Mouse (Mus musculus): ENCODE results near the gene Ulbp1. TPM values are rescaled to one million over a fixed set of nuclear protein-coding genes. Genes with fewer than 3 reads are reported as not detected.
A peak's percentile ranks its signal among the peaks of the same experiment; 100 is the strongest.
"Not testable (repeated sequence)": the region's sequence is repeated elsewhere in the genome, so short reads cannot be mapped to it uniquely, and the experiment has no call there.

Gene Ulbp1
- polyA plus RNA-seq (2021): 0.85 TPM

DNA sequence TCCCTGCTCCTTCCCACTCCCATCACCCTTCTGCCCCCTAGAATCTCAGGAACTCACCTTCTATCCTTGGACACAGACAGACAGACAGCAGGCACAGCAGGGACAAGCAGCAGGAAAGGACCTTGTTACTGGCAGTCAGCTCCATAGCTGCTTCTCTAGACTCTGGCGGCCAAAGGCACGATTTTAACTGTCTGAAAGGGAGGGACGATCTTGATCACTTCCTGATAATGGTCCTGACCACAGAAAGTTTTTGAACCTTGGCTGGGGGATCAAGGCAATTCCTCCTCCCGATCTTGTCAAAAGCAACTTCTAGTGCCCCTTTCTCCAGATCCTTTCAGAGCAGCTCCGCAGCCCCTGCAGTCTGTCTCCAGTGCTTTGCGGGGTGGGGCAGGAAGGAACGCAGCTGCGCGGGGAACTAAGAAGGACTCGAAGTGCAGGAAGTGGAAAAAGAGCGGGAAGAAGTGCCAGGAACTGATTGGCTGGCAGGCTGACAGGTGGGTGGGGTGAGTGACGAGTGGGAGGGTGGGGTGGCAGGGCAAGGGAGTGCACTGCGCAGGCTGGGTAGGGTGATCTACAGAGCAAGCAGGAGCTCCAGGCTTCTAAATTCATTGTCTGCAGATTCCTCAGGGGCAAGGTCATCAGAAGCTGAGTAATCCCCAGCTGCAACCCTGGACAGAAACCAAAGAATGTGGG lies at the start of gene Ulbp1:
Gene Ulbp1 (minus strand): TSS at position 442 of the 693 bp plus-strand sequence.
- DNase-seq (ENCODE audit: low read depth, low spot score) (no peak), ATAC-seq (peak; percentile 100)
- ChIA-PET POLR2A (interaction anchor here (0.5 kb wide), 1 partner anchor 106 kb away, joined by 4 read pairs; no protein-coding TSS in a partner anchor), CTCF (no interaction called here)
- no peak for TF ChIP-seq CTCF (IDR thresholded peaks at IDR 0.05)
- no peaks in the 10 kb centered on the region for H3K27me3 ChIP-seq
- in situ Hi-C loops (cut with MboI; ENCODE audit: low pct_unique_long_range_greater_than_20kb): no loop called here

DNA sequence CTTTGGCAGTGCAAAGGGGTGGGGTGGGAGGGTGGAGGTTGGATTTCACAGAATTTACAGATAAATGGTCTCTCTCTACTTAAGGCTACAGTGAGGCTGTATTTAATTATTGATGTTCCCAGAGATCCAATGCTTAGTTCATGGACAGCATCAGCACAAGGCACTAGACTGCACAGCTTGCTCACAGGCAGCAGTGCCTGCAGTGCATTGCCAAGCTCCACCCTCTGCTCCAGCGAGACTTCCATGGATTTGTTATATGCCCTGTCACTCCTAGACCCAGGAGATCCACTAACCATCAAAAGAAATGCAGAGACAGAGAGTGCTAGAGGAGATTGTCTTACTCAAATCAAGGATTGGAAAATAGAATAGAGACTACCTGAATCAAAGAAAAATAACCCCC lies 24.7 kb upstream of the Ulbp1 start:
- ATAC-seq; in situ Hi-C loops (cut with MboI; ENCODE audit: low pct_unique_long_range_greater_than_20kb); H3K27me3 ChIP-seq; POLR2A ChIA-PET; DNase-seq (ENCODE audit: low read depth, low spot score); CTCF ChIA-PET: not testable (repeated sequence)

DNA sequence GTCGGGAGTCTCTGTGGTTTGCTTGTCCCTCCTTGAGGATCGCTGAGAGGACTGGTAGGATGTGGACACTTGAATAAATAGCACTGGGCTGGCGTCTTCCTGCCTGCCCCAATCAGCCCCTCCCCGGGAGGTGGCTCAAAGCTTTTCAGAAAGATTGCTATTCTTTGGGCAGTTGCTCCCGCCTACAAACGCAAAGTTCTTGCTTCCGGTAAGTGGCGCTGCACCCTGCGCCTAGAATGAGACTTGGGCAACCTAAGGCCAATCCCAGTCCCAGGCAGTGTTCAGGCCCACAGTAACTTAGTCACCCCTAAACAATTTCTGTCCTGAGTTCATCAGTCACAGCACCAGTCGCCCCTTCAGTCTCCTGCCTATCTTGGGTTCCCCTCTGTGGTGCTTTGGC lies 18.9 kb upstream of the Ulbp1 start:
- H3K27me3 ChIP-seq; in situ Hi-C loops (cut with MboI; ENCODE audit: low pct_unique_long_range_greater_than_20kb); CTCF ChIA-PET; DNase-seq (ENCODE audit: low read depth, low spot score); POLR2A ChIA-PET: not testable (repeated sequence)
- ATAC-seq: peak; percentile 57

DNA sequence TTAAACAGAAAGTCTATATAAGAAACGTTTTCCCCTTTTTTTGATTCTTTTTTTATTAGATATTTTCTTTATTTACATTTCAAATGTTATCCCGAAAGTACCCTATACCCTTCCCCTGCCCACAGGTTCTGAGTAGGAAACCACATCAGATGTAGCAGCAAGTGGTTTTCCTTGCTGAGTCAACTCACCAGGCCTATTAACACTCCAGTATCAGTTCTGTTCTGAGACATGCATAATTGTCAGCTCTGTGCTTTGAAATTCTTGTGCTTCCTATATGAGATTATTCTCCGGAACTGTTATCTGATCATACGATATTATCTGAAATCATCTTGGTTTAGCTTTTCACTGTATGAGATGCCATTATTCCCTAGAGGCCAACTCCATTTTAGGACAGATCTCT lies 10.2 kb upstream of the Ulbp1 start:
- no peak for TF ChIP-seq CTCF (IDR thresholded peaks at IDR 0.05)
- DNase-seq (ENCODE audit: low read depth, low spot score): no peak
- H3K27me3 ChIP-seq: no peaks in the 10 kb centered on the region
- in situ Hi-C loops (cut with MboI; ENCODE audit: low pct_unique_long_range_greater_than_20kb): no loop called here
- ChIA-PET POLR2A (no interaction called here), CTCF (no interaction called here)
- ATAC-seq: no peak

DNA sequence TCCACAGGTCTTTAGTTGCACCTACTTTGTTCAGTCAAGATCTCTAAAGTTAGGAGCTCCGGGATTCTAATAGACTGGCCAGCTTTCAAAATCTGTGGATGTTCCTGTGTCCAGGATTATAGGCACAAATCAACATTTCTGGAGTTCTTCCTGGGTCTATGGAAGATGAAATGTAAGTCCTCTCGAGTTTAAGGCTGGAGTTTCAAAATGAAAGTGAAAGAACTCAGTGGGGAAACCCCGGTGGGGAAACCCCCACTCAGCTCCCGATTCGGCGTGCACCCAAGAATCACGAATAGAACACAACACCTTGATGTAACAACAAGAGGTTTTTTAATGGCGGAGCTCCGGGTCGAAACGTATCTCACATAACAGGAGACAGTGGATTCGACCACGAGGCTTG lies 787 bp upstream of the Ulbp1 start:
- DNase-seq (ENCODE audit: low read depth, low spot score); H3K27me3 ChIP-seq; ATAC-seq; in situ Hi-C loops (cut with MboI; ENCODE audit: low pct_unique_long_range_greater_than_20kb); POLR2A ChIA-PET; CTCF ChIA-PET: not testable (repeated sequence)

DNA sequence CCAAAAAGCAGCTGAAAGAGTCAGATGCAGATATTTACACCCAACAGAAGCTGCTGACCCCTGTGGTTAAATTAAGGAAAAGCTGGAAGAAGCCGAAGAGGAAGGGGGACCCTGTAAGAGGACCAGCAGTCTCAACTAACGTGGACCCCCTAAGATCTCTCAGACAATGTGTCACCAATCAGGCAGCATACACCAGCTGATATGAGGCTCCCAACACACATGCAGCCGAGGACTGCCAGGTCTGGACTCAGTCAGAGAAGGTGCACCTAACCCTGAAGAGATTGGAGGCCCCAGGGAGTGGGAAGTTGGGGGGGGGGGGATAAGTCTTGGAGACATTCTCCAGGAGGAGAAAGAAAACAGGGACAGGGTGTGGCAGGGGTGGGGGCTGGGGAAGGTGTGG lies 1.8 kb downstream of the Ulbp1 start:
- ATAC-seq: no peak

DNA sequence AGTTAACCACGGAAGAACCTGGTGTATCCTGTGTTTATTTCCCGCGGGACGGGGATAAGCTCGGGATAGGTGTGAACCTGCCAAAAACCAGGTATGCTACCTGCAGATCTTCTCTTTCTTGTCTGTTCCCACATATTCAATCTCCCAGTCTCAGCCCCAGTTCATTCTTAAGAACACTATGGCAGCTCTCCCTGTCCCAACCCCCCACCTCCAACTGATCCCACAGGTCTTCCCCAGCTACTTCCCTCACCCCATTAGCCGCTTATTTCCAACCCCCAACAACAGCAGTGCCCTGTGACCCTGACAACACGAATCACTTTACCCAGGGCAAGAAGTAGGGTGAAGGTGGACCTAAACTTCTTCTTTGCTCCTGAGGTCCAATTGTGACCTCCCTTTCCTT lies 3.0 kb downstream of the Ulbp1 start:
- in situ Hi-C loops (cut with MboI; ENCODE audit: low pct_unique_long_range_greater_than_20kb): no loop called here
- no peak for ATAC-seq
- CTCF ChIA-PET: interaction anchor here (1.2 to 2.6 kb wide), 3 partner anchors 28 to 130 kb away, joined by 3 to 11 read pairs (median 5); no protein-coding TSS in a partner anchor
- no peak for TF ChIP-seq CTCF (IDR thresholded peaks at IDR 0.05)
- DNase-seq (ENCODE audit: low read depth, low spot score): no peak
- POLR2A ChIA-PET: interaction anchor here (0.7 kb wide), 1 partner anchor 323 kb away, joined by 3 read pairs; no protein-coding TSS in a partner anchor
- no peaks in the 10 kb centered on the region for H3K27me3 ChIP-seq

More for the DNA sequence above, 1.8 kb downstream of the Ulbp1 start:
- in situ Hi-C loops (cut with MboI; ENCODE audit: low pct_unique_long_range_greater_than_20kb): no loop called here
- CTCF ChIA-PET: no interaction called here
- no peak for TF ChIP-seq CTCF (IDR thresholded peaks at IDR 0.05)
- POLR2A ChIA-PET: no interaction called here
- no peaks in the 10 kb centered on the region for H3K27me3 ChIP-seq
- DNase-seq (ENCODE audit: low read depth, low spot score): no peak

DNA sequence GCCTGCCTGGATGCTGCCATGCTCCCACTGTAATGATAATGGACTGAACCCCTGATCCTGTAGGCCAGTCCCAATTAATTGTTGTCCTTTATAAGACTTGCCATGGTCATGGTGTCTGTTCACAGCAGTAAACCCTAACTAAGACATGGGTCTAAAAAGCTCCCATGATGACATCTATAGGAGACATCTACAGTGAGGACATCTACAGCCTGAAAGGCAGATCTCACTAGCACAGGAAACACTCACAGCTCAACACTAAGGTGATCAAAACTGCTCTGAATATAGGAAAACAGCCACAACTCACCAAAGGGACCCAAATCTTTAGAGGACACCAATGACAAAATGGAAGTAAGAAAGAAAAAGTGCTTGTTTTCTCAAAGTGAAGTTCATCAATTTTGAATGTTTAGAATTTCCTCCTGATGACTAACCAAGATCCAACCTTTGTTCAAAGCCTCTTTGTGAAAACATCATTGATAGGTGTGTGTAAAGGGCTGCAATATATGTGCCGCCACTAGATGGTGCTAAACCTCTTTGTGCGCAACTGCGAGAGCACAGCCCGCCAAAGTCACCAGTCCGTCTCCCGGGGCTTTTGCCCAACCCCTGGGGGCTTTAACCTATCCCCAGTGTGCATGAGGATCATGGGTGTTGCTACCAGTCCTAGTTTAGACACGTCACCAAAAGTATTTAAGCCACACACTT lies 3.6 kb downstream of the Ulbp1 start:
- CTCF ChIA-PET: interaction anchor here (0.8 to 2.6 kb wide), 5 partner anchors 27 to 177 kb away, joined by 3 to 11 read pairs (median 3); no protein-coding TSS in a partner anchor
- H3K27me3 ChIP-seq; ATAC-seq; in situ Hi-C loops (cut with MboI; ENCODE audit: low pct_unique_long_range_greater_than_20kb); DNase-seq (ENCODE audit: low read depth, low spot score): not testable (repeated sequence)
- POLR2A ChIA-PET: interaction anchor here (0.6 to 0.7 kb wide), 2 partner anchors 131 to 322 kb away, joined by 3 read pairs; no protein-coding TSS in a partner anchor
- peak; percentile 90 for TF ChIP-seq CTCF (IDR thresholded peaks at IDR 0.05)

DNA sequence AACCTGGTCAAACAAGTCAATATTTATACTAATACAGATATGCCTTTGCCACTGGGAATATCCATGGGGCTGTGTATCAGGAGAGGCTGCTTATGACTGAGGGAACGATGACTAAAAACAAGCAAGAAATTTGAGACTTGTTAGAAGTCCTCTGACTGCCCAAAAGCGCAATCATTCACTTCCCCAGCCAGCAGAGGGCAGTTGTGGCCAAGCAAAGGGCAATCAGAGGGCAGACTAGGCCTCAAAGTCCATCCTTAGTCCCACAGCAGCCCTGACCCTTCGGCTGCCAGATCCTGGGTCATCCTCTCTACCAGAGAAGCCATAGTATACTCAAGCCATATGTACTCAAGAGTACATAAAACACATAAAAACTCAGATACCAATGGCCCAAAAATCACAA lies 11.4 kb downstream of the Ulbp1 start:
- ChIA-PET CTCF (no interaction called here), POLR2A (no interaction called here)
- DNase-seq (ENCODE audit: low read depth, low spot score) (no peak), ATAC-seq (peak; percentile 35)
- peak; percentile 50 for TF ChIP-seq CTCF (IDR thresholded peaks at IDR 0.05)
- no peaks in the 10 kb centered on the region for H3K27me3 ChIP-seq
- in situ Hi-C loops (cut with MboI; ENCODE audit: low pct_unique_long_range_greater_than_20kb): no loop called here

DNA sequence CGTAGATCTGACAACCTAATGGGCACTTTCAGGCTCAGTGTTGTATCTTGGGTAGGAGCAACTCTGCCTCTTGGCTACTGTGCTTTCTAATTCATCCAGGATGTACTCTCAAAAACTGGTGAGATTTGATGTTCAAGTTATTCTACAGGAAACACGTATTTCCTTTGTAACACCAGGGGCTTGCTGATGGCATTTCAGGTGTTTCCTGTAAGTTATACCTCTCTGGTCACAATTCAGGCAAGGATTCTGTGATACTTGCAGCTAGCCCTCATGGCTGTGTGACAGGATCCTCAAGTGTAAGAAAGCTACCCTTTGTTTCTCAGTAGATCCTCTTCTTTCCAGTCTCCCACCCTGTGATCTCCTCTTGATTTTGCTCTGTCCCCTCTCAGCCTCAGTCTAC lies 34.5 kb downstream of the Ulbp1 start:
- POLR2A ChIA-PET: no interaction called here
- in situ Hi-C loops (cut with MboI; ENCODE audit: low pct_unique_long_range_greater_than_20kb): loop anchor here (5.0 kb wide), 1 partner anchor 102 kb away; no protein-coding TSS in a partner anchor

More for the DNA sequence above, 34.5 kb downstream of the Ulbp1 start:
- H3K27me3 ChIP-seq: peaks cover 14% of the 10 kb centered on the region
- TF ChIP-seq CTCF (IDR thresholded peaks at IDR 0.05): no peak
- ATAC-seq (no peak), DNase-seq (ENCODE audit: low read depth, low spot score) (no peak)
- CTCF ChIA-PET: no interaction called here
